ENCODE assay signal across 11 mouse cellular contexts in genomic region chr2:97478925-97479298, GRCm38 (mm10).
A peak's percentile ranks its signal among the peaks of the same experiment; 100 is the strongest.
DNase-seq lines count a peak whose midpoint lies in the region; ATAC-seq and TF ChIP-seq lines count a peak whose summit lies in the region.
"Had no signal": no experiment of that assay in that cellular context is flagged by ENCODE, and none has a peak within 500 bp of the region (broad histone marks: within the 10 kb centered on the region; RNA-seq: fewer than 3 reads in every experiment).

No protein-coding gene starts in this region.

- no peaks in the 10 kb centered on the region for H3K27me3 ChIP-seq in hindbrain, embryonic 13.5 days
- no peaks in the 10 kb centered on the region for H3K27me3 ChIP-seq in midbrain, embryonic 15.5 days (replicated peaks)
- no peaks in the 10 kb centered on the region for H3K27me3 ChIP-seq in heart, embryonic 10.5 days (ENCODE audit: insufficient read depth, poor library complexity, severe bottlenecking)
- H3K27me3 ChIP-seq: embryonic facial prominence, embryonic 12.5 days had no signal

- peak; percentile 92 for DNase-seq in brain, embryonic 14.5 days (ENCODE audit: low read depth)
- DNase-seq in cerebellum, postnatal 10 days: peak; percentile 82 to 85
- DNase-seq in heart, adult 18-20 months: no peak
- no peak for DNase-seq in liver
- DNase-seq in heart, embryonic 10.5 days (ENCODE audit: low spot score): no peak
- no peak for DNase-seq in thymus, postnatal 25 days
- DNase-seq: kidney, adult 18-20 months; lung, postnatal 14 days had no signal

- no peaks in the 10 kb centered on the region for H3K9me3 ChIP-seq in hindbrain, embryonic 13.5 days
- no peaks in the 10 kb centered on the region for H3K9me3 ChIP-seq in midbrain, embryonic 15.5 days
- no peaks in the 10 kb centered on the region for H3K9me3 ChIP-seq in heart, embryonic 10.5 days
- H3K9me3 ChIP-seq: embryonic facial prominence, embryonic 12.5 days had no signal

- peak overlapping the region; percentile 70 for H3K27ac ChIP-seq in hindbrain, embryonic 13.5 days
- peak overlapping the region; percentile 66 for H3K27ac ChIP-seq in midbrain, embryonic 15.5 days
- H3K27ac ChIP-seq in heart, embryonic 10.5 days: no peak overlapping the region
- H3K27ac ChIP-seq: embryonic facial prominence, embryonic 12.5 days had no signal

- H3K9ac ChIP-seq in hindbrain, embryonic 13.5 days: peak overlapping the region; percentile 43; the same call in 1 of the 2 replicates
- no peak overlapping the region for H3K9ac ChIP-seq in midbrain, embryonic 15.5 days
- H3K9ac ChIP-seq: embryonic facial prominence, embryonic 12.5 days had no signal

- peak overlapping the region; percentile 47 for H3K4me2 ChIP-seq in hindbrain, embryonic 13.5 days
- peak overlapping the region; percentile 41 for H3K4me2 ChIP-seq in midbrain, embryonic 15.5 days
- H3K4me2 ChIP-seq: embryonic facial prominence, embryonic 12.5 days had no signal

- no peaks in the 10 kb centered on the region for H3K36me3 ChIP-seq in hindbrain, embryonic 13.5 days
- H3K36me3 ChIP-seq in midbrain, embryonic 15.5 days (replicated peaks): no peaks in the 10 kb centered on the region
- H3K36me3 ChIP-seq in heart, embryonic 10.5 days: no peaks in the 10 kb centered on the region
- H3K36me3 ChIP-seq: embryonic facial prominence, embryonic 12.5 days had no signal

- H3K4me3 ChIP-seq in hindbrain, embryonic 13.5 days: peak overlapping the region; percentile 27
- H3K4me3 ChIP-seq in midbrain, embryonic 15.5 days: 0 out of 2 replicates have a peak overlapping the region, but pooled peaks have one; percentile 17
- H3K4me3 ChIP-seq in heart, embryonic 10.5 days: no peak overlapping the region
- H3K4me3 ChIP-seq: embryonic facial prominence, embryonic 12.5 days had no signal

- 41% methylated on average over 4 of the region's 4 CpGs for WGBS in hindbrain, embryonic 13.5 days
- 49% methylated on average over 4 of the region's 4 CpGs for WGBS in midbrain, embryonic 15.5 days
- 81% methylated on average over 4 of the region's 4 CpGs for WGBS in heart, embryonic 10.5 days

- ATAC-seq in hindbrain, embryonic 13.5 days (ENCODE audit: low FRiP score): peak; percentile 71
- ATAC-seq in midbrain, embryonic 15.5 days (replicated peaks): peak; percentile 77

- TF ChIP-seq POLR2A in brain, embryonic 14.5 days (IDR thresholded peaks at IDR 0.05; ENCODE audit: borderline replicate concordance, extremely low read depth, insufficient read depth, insufficient read length, poor library complexity, severe bottlenecking): no peak

- no peak for TF ChIP-seq CTCF in brain, embryonic 14.5 days (IDR thresholded peaks at IDR 0.05; ENCODE audit: borderline replicate concordance, extremely low read depth, insufficient read depth, insufficient read length)

- H3K4me1 ChIP-seq in hindbrain, embryonic 13.5 days (replicated peaks): peaks cover 13% of the 10 kb centered on the region
- peaks cover 17% of the 10 kb centered on the region for H3K4me1 ChIP-seq in midbrain, embryonic 15.5 days
- H3K4me1 ChIP-seq in heart, embryonic 10.5 days: no peaks in the 10 kb centered on the region
- H3K4me1 ChIP-seq: embryonic facial prominence, embryonic 12.5 days had no signal

Comparison
In these comparisons a context has a peak if more than half of its experiments do, and no peak if none do; other contexts are left out.
1. DNase-seq: peak in brain, embryonic 14.5 days (single experiment) and cerebellum, postnatal 10 days (2 of 2); none in heart, adult 18-20 months (0 of 2), liver (single experiment), heart, embryonic 10.5 days (single experiment) and thymus, postnatal 25 days (single experiment).